Mouse (Mus musculus): Measurements from ENCODE around the gene Fgf4. TPM values are rescaled to one million over a fixed set of nuclear protein-coding genes. Genes with fewer than 3 reads are reported as not detected.

Gene Fgf4
- polyA plus RNA-seq, 1 experiment from 2014 or later = not detected

DNA sequence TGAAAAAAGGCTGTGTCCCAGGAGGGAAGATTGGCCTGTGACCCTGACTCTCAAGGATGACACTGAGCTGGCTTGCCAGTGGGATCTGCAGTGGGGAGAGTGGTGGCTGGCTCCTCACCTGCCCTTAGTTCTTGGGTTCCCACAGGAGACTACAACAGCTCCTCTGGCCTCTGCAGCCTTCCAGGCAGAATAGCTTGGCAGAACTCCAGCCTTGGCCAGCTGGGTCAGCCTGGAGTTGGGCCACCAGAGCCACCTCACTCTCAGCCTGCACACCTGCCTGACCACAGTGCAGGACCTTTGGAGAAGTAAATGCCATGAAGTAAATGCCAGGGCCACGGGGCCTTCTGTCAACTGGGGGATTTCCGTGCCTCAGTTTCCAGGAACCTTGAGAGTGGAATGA, 23.2 kb upstream of the Fgf4 start:
- Histone ChIP-seq H3K4me1 (replicated peaks; ENCODE audit: control insufficient read depth, insufficient read depth, low read length) (no peaks in the 10 kb centered on the region), H3K4me3 (ENCODE audit: low read depth, low read length) (no peak overlapping the region), H3K27me3 (replicated peaks; ENCODE audit: control insufficient read depth, insufficient read depth, low read length) (0 out of 2 replicates have a peak, but pooled peaks cover 8% of the 10 kb centered on the region), H3K9me3 (ENCODE audit: control insufficient read depth) (no peaks in the 10 kb centered on the region), H3K27ac (ENCODE audit: low read depth, low read length) (no peak overlapping the region), H3K36me3 (ENCODE audit: control insufficient read depth, insufficient read depth) (no peaks in the 10 kb centered on the region), H3K4me2 (replicated peaks; ENCODE audit: low read depth) (no peak overlapping the region), H3K9ac (ENCODE audit: low read depth, low read length) (no peak overlapping the region)
- no peak for ATAC-seq
- WGBS = 85% methylated on average over 2 of the region's 2 CpGs
- TF ChIP-seq CTCF (IDR thresholded peaks at IDR 0.05; ENCODE audit: low read depth) = no peak

- H3K27me3 ChIP-seq (replicated peaks; ENCODE audit: control insufficient read depth, insufficient read depth, low read length) = 0 out of 2 replicates have a peak, but pooled peaks cover 11% of the 10 kb centered on the region
- H3K27ac ChIP-seq (ENCODE audit: low read depth, low read length) = no peak overlapping the region
- TF ChIP-seq CTCF (IDR thresholded peaks at IDR 0.05; ENCODE audit: low read depth) = no peak
- H3K9ac ChIP-seq (ENCODE audit: low read depth, low read length) = no peak overlapping the region
- WGBS = 82% methylated on average over 11 of the region's 11 CpGs
- H3K9me3 ChIP-seq (ENCODE audit: control insufficient read depth) = no peaks in the 10 kb centered on the region
- H3K4me2 ChIP-seq (replicated peaks; ENCODE audit: low read depth) = no peak overlapping the region
- no peaks in the 10 kb centered on the region for H3K36me3 ChIP-seq (ENCODE audit: control insufficient read depth, insufficient read depth)
- 0 out of 2 replicates have a peak, but pooled peaks cover 2% of the 10 kb centered on the region for H3K4me1 ChIP-seq (replicated peaks; ENCODE audit: control insufficient read depth, insufficient read depth, low read length)
- no peak for ATAC-seq
- H3K4me3 ChIP-seq (ENCODE audit: low read depth, low read length) = no peak overlapping the region
These were observed 18.8 kb upstream of the Fgf4 start for GRCm38 (mm10) chr7:144828369-144828768.

DNA sequence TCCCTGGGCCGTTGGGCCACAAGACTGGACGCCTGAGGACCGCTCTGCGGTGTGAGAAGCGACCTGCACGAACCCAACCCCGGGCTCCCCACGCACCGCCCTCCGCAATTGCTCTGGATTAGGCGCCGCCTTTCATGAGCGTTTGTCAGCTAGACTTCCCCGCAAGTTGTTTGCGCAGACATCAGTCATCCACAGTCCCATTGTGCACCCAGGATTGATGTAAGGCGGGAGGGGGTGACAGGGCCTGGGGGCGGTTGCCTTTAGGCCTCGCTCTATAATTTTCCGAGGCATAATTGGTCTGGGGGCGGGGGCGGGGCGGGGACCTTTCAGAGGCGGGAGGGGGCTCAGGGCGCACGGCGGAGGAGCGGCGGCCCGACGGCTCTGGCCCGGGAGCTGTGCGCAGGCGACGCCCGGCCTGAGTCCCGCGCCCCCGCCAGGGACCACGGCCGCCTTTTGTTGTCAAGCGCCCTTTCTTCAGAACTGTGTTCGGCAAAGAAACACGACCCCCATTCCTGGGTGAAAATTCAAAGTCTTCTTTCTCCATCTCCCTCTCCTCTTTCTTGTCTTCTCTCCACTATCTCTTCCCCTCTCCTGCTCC, 9.2 kb upstream of the Fgf4 start, which contains the start of gene Fgf3:
TSS of gene Fgf3 (plus strand) at position 193 of the 598 bp plus-strand sequence.
- TF ChIP-seq CTCF (IDR thresholded peaks at IDR 0.05; ENCODE audit: low read depth) = no peak
- 4% methylated on average over 43 of the region's 43 CpGs for WGBS

GRCm38 (mm10) chr7:144838522-144839503, 8.4 kb upstream of the Fgf4 start:
- Histone ChIP-seq H3K9me3 (ENCODE audit: control insufficient read depth) (no peaks in the 10 kb centered on the region), H3K9ac (ENCODE audit: low read depth, low read length) (no peak overlapping the region), H3K4me2 (replicated peaks; ENCODE audit: low read depth) (peak overlapping the region; percentile 61), H3K27me3 (replicated peaks; ENCODE audit: control insufficient read depth, insufficient read depth, low read length) (peaks cover 68% of the 10 kb centered on the region), H3K4me1 (replicated peaks; ENCODE audit: control insufficient read depth, insufficient read depth, low read length) (no peaks in the 10 kb centered on the region; the same call in 1 of the 2 replicates), H3K27ac (ENCODE audit: low read depth, low read length) (no peak overlapping the region), H3K36me3 (ENCODE audit: control insufficient read depth, insufficient read depth) (no peaks in the 10 kb centered on the region), H3K4me3 (ENCODE audit: low read depth, low read length) (peak overlapping the region; percentile 36)
- ATAC-seq = no peak
- no peak for TF ChIP-seq CTCF (IDR thresholded peaks at IDR 0.05; ENCODE audit: low read depth)
- under 1% methylated on average over 91 of the region's 94 CpGs for WGBS

More for the DNA sequence above, 9.2 kb upstream of the Fgf4 start, which contains the start of gene Fgf3:
- no peaks in the 10 kb centered on the region; the same call in 1 of the 2 replicates for H3K4me1 ChIP-seq (replicated peaks; ENCODE audit: control insufficient read depth, insufficient read depth, low read length)
- H3K36me3 ChIP-seq (ENCODE audit: control insufficient read depth, insufficient read depth) = no peaks in the 10 kb centered on the region
- H3K4me3 ChIP-seq (ENCODE audit: low read depth, low read length) = peak within 1 kb of the TSS; percentile 36
- H3K9me3 ChIP-seq (ENCODE audit: control insufficient read depth) = no peaks in the 10 kb centered on the region
- no peak for ATAC-seq
- H3K27ac ChIP-seq (ENCODE audit: low read depth, low read length) = no peak within 1 kb of the TSS
- no peak within 1 kb of the TSS for H3K9ac ChIP-seq (ENCODE audit: low read depth, low read length)
- H3K4me2 ChIP-seq (replicated peaks; ENCODE audit: low read depth) = peak within 1 kb of the TSS; percentile 61
- H3K27me3 ChIP-seq (replicated peaks; ENCODE audit: control insufficient read depth, insufficient read depth, low read length) = peaks cover 68% of the 10 kb centered on the region

DNA sequence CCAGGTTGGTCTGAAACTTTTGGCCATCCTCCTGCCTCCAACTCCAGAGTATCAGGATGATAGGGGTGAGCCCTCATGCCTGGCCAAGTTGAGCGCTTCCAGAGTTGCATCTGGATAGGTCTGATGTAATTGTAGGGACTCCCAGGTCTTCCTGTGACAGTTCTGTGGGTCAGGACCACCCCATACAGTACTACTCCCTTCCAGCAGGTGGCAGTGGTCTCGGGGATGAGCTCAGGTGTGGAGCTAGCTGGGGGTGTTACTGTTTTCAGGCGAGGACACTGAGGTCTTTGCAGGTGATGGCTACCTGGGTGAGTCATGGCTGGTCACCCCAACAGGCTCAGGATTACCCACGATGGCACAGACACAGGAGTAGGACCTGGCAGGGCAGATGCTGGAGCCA, 1.0 kb upstream of the Fgf4 start:
- 23% methylated on average over 4 of the region's 4 CpGs for WGBS
- H3K36me3 ChIP-seq (ENCODE audit: control insufficient read depth, insufficient read depth) = no peaks in the 10 kb centered on the region
- H3K27me3 ChIP-seq (replicated peaks; ENCODE audit: control insufficient read depth, insufficient read depth, low read length) = peaks cover 10% of the 10 kb centered on the region
- H3K27ac ChIP-seq (ENCODE audit: low read depth, low read length) = no peak overlapping the region
- no peak overlapping the region for H3K4me2 ChIP-seq (replicated peaks; ENCODE audit: low read depth)
- H3K4me1 ChIP-seq (replicated peaks; ENCODE audit: control insufficient read depth, insufficient read depth, low read length) = no peaks in the 10 kb centered on the region
- no peaks in the 10 kb centered on the region for H3K9me3 ChIP-seq (ENCODE audit: control insufficient read depth)
- peak; percentile 85 for TF ChIP-seq CTCF (IDR thresholded peaks at IDR 0.05; ENCODE audit: low read depth)
- H3K4me3 ChIP-seq (ENCODE audit: low read depth, low read length) = no peak overlapping the region
- no peak overlapping the region for H3K9ac ChIP-seq (ENCODE audit: low read depth, low read length)
- no peak for ATAC-seq

DNA sequence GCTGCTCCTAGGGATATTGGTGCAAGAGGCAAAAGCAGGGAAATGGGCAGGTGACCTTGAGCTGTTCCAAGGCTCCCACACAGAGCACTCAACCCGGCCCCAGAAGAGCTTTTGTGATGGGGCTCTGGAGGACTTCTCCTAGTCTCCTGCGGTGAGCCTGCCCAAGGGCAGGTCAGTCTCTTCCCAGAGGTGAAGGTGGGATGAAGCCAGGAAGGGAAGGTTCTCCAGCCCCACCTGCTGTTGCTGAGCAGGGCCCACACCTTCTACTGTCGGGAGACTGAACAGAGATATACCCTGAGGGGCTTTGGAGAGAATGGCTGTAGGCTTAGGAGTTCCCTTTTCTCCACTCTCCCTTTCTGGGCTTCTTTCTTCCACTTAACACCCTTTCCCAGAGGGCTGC, 4.2 kb downstream of the Fgf4 start:
- ATAC-seq = no peak
- Histone ChIP-seq H3K4me3 (ENCODE audit: low read depth, low read length) (no peak overlapping the region), H3K9ac (ENCODE audit: low read depth, low read length) (no peak overlapping the region), H3K27me3 (replicated peaks; ENCODE audit: control insufficient read depth, insufficient read depth, low read length) (no peaks in the 10 kb centered on the region), H3K27ac (ENCODE audit: low read depth, low read length) (no peak overlapping the region), H3K36me3 (ENCODE audit: control insufficient read depth, insufficient read depth) (no peaks in the 10 kb centered on the region), H3K4me1 (replicated peaks; ENCODE audit: control insufficient read depth, insufficient read depth, low read length) (no peaks in the 10 kb centered on the region), H3K9me3 (ENCODE audit: control insufficient read depth) (no peaks in the 10 kb centered on the region), H3K4me2 (replicated peaks; ENCODE audit: low read depth) (no peak overlapping the region)
- 41% methylated on average over 3 of the region's 3 CpGs for WGBS
- TF ChIP-seq CTCF (IDR thresholded peaks at IDR 0.05; ENCODE audit: low read depth) = peak; percentile 19; the same call in 1 of the 2 replicates
